Comparison of ENCODE assay signal across 9 mouse cellular contexts in genomic region chr11:62997718-62998281, GRCm38 (mm10). TPM values are rescaled to one million over a fixed set of nuclear protein-coding genes. Genes with fewer than 3 reads are reported as not detected.
DNase-seq lines count a peak whose midpoint lies in the region; ATAC-seq and TF ChIP-seq lines count a peak whose summit lies in the region.
"Had no signal": no experiment of that assay in that cellular context is flagged by ENCODE, and none has a peak within 500 bp of the region (broad histone marks: within the 10 kb centered on the region; RNA-seq: fewer than 3 reads in every experiment).

No protein-coding gene starts in this region.

- no peaks in the 10 kb centered on the region for H3K9me3 ChIP-seq in hindbrain, embryonic 16.5 days (ENCODE audit: control insufficient read depth, low read length)

- TF ChIP-seq CTCF in brain, embryonic 14.5 days (IDR thresholded peaks at IDR 0.05; ENCODE audit: borderline replicate concordance, extremely low read depth, insufficient read depth, insufficient read length), result no peak
- peak; percentile 39 for TF ChIP-seq CTCF in gastrocnemius, adult 2 months (IDR thresholded peaks at IDR 0.05)
- no peak for TF ChIP-seq CTCF in thymus, adult 2 months (IDR thresholded peaks at IDR 0.05; ENCODE audit: borderline replicate concordance, control insufficient read depth, extremely low read depth, insufficient read depth, low read length, poor library complexity)

- peak overlapping the region; percentile 88 for H3K27ac ChIP-seq in gastrocnemius, adult 2 months
- H3K27ac ChIP-seq in hindbrain, embryonic 16.5 days (ENCODE audit: low read depth, low read length), result peak overlapping the region; percentile 40
- no peak overlapping the region for H3K27ac ChIP-seq in thymus, adult 2 months (ENCODE audit: control insufficient read depth, insufficient read depth, low read length)
- H3K27ac ChIP-seq: macrophage had no signal

- 39% methylated on average over 11 of the region's 11 CpGs for WGBS in hindbrain, embryonic 16.5 days
- WGBS in thymus, adult 2 months, result 85% methylated on average over 11 of the region's 11 CpGs

- H3K9ac ChIP-seq in hindbrain, embryonic 16.5 days (ENCODE audit: low read depth, low read length), result no peak overlapping the region

- intact Hi-C loops in gastrocnemius, adult 2 months (cut with DNase I), result loop anchor here (2.0 to 5.0 kb wide), 2 partner anchors 75 to 137 kb away; no protein-coding TSS in a partner anchor
- intact Hi-C loops in left cerebral cortex, postnatal 14 days (cut with DNase I), result no loop called here

- H3K4me2 ChIP-seq in hindbrain, embryonic 16.5 days (ENCODE audit: low read length), result no peak overlapping the region

- H3K4me1 ChIP-seq in hindbrain, embryonic 16.5 days (ENCODE audit: control insufficient read depth, insufficient read depth, low read depth, low read length), result peaks cover 3% of the 10 kb centered on the region; the same call in 1 of the 2 replicates
- H3K4me1 ChIP-seq in thymus, adult 2 months (replicated peaks; ENCODE audit: control insufficient read depth, insufficient read depth, low read length), result no peaks in the 10 kb centered on the region

- no peaks in the 10 kb centered on the region for H3K36me3 ChIP-seq in hindbrain, embryonic 16.5 days (ENCODE audit: control insufficient read depth, insufficient read depth, low read length)
- no peaks in the 10 kb centered on the region for H3K36me3 ChIP-seq in thymus, adult 2 months (ENCODE audit: control insufficient read depth, insufficient read depth, low read length)

- ATAC-seq in hindbrain, embryonic 16.5 days, result peak; percentile 91

- peak overlapping the region; percentile 54 for H3K4me3 ChIP-seq in gastrocnemius, adult 2 months
- H3K4me3 ChIP-seq in hindbrain, embryonic 16.5 days (ENCODE audit: low read length), result no peak overlapping the region
- H3K4me3 ChIP-seq in thymus, adult 2 months (ENCODE audit: control insufficient read depth, insufficient read depth, low read length), result no peak overlapping the region

- no peaks in the 10 kb centered on the region for H3K27me3 ChIP-seq in hindbrain, embryonic 16.5 days (replicated peaks; ENCODE audit: control insufficient read depth, insufficient read depth, low read length)
- H3K27me3 ChIP-seq in thymus, adult 2 months (ENCODE audit: control insufficient read depth, insufficient read depth, low read length), result no peaks in the 10 kb centered on the region

- DNase-seq in embryo, embryonic 10.5 days (ENCODE audit: low spot score), result peak; percentile 36
- DNase-seq in embryo, embryonic 10 days (ENCODE audit: low spot score), result no peak
- DNase-seq in brain, embryonic 14.5 days (ENCODE audit: low read depth), result peak; percentile 89
- peak; percentile 90 for DNase-seq in gastrocnemius, adult 2 months
- DNase-seq in left cerebral cortex, postnatal 14 days (ENCODE audit: low spot score in 2 of 2), result peak; percentile 48
- DNase-seq in ovary, postnatal 14 days (ENCODE audit: low spot score), result peak; percentile 40
- DNase-seq in thymus, adult 2 months, result no peak

- TF ChIP-seq POLR2A in brain, embryonic 14.5 days (IDR thresholded peaks at IDR 0.05; ENCODE audit: borderline replicate concordance, extremely low read depth, insufficient read depth, insufficient read length, poor library complexity, severe bottlenecking), result no peak
- no peak for TF ChIP-seq POLR2A in thymus, adult 2 months (IDR thresholded peaks at IDR 0.05; ENCODE audit: control insufficient read depth, extremely low read depth, insufficient read depth, low read length, poor library complexity)

RNA-seq across cellular contexts. Expression of gene Cdrt4, which starts 46.8 kb away (rescaled TPM):
- polyA plus RNA-seq in brain, embryonic 14.5 days (2012; rRNA removed), result 0.10 and 0.12 TPM in 2 replicates
- not detected for total RNA-seq in gastrocnemius, adult 2 months (2021)
- 0.23 TPM in 1 of 2 replicates, not detected in the other for polyA plus RNA-seq in hindbrain, embryonic 16.5 days (2015; fragmentation: Nextera tagmentation; extraction: Ambion mirVana)
- not detected for total RNA-seq in left cerebral cortex, postnatal 14 days (2021)
- 0.27 TPM in 1 of 2 replicates, not detected in the other for polyA plus RNA-seq in thymus, adult 2 months (2012; rRNA removed)
- polyA plus RNA-seq: macrophage had no signal

Comparison
In these comparisons a context has a peak if more than half of its experiments do, and no peak if none do; other contexts are left out.
1. DNase-seq: peak in embryo, embryonic 10.5 days (single experiment), brain, embryonic 14.5 days (single experiment), gastrocnemius, adult 2 months (single experiment), left cerebral cortex, postnatal 14 days (2 of 2) and ovary, postnatal 14 days (single experiment); none in embryo, embryonic 10 days (single experiment) and thymus, adult 2 months (single experiment).